17 mouse cellular contexts compared by ENCODE assay signal in the genomic region with DNA sequence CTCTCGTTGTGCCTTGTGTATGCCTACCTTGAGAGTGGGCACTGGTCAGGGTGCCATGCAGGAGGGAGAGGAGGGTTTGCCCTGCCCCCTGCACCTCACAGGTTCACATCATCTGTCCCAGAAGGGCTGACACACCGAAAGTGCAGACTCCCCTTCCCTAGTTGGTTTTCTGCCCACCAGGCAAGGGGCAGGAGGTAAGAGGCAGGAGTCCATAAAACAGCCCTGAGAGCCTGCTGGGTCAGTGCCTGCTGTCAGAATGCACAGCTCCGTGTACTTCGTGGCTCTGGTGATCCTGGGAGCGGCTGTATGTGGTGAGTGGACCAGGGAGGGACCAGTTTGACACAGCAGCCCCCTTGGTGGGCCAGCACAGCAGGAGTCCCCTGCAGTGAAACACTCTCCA. TPM values are rescaled to one million over a fixed set of nuclear protein-coding genes. Genes with fewer than 3 reads are reported as not detected.
DNase-seq lines count a peak whose midpoint lies in the region; ATAC-seq and TF ChIP-seq lines count a peak whose summit lies in the region.
"Had no signal": no experiment of that assay in that cellular context is flagged by ENCODE, and none has a peak within 500 bp of the region (broad histone marks: within the 10 kb centered on the region; RNA-seq: fewer than 3 reads in every experiment).

Gene Cfd (plus strand): TSS at position 184 of the 400 bp plus-strand sequence.

- 42% methylated on average over 5 of the region's 5 CpGs for WGBS in heart, embryonic 12.5 days
- 49% methylated on average over 5 of the region's 5 CpGs for WGBS in neural tube, embryonic 13.5 days
- 45% methylated on average over 5 of the region's 5 CpGs for WGBS in neural tube, embryonic 15.5 days

- H3K9ac ChIP-seq in heart, embryonic 12.5 days, result no peak within 1 kb of the TSS
- H3K9ac ChIP-seq in neural tube, embryonic 13.5 days, result 0 out of 2 replicates have a peak within 1 kb of the TSS, but pooled peaks have one; percentile 5
- H3K9ac ChIP-seq in neural tube, embryonic 15.5 days (replicated peaks), result no peak within 1 kb of the TSS
- H3K9ac ChIP-seq: hindbrain, embryonic 14.5 days; liver, embryonic 13.5 days had no signal

- H3K4me3 ChIP-seq in heart, embryonic 12.5 days, result no peak within 1 kb of the TSS
- no peak within 1 kb of the TSS for H3K4me3 ChIP-seq in neural tube, embryonic 13.5 days
- no peak within 1 kb of the TSS for H3K4me3 ChIP-seq in neural tube, embryonic 15.5 days (replicated peaks)
- H3K4me3 ChIP-seq in bone marrow macrophage, adult 2 months (ENCODE audit: insufficient read depth, low read length), result no peak within 1 kb of the TSS
- H3K4me3 ChIP-seq: erythroblast, embryonic 14.5 days; liver, embryonic 13.5 days had no signal

- no peaks in the 10 kb centered on the region for H3K4me1 ChIP-seq in heart, embryonic 12.5 days (replicated peaks)
- no peaks in the 10 kb centered on the region for H3K4me1 ChIP-seq in neural tube, embryonic 13.5 days (replicated peaks)
- no peaks in the 10 kb centered on the region for H3K4me1 ChIP-seq in neural tube, embryonic 15.5 days
- H3K4me1 ChIP-seq in bone marrow macrophage, adult 2 months (ENCODE audit: control insufficient read depth, insufficient read depth, low read length), result peaks cover 7% of the 10 kb centered on the region

- DNase-seq in heart, adult 18-20 months, result no peak
- no peak for DNase-seq in gonadal fat pad, adult 2 months (ENCODE audit: low read depth)
- DNase-seq in thymus, postnatal 0 days (ENCODE audit: low spot score), result no peak
- DNase-seq in layer of hippocampus, adult 9-11 months, result no peak
- DNase-seq: liver, embryonic 13.5 days; midbrain, embryonic 14.5 days had no signal

- H3K27ac ChIP-seq in heart, embryonic 12.5 days (ENCODE audit: poor library complexity, severe bottlenecking), result no peak within 1 kb of the TSS
- H3K27ac ChIP-seq in neural tube, embryonic 13.5 days (replicated peaks), result no peak within 1 kb of the TSS
- H3K27ac ChIP-seq in neural tube, embryonic 15.5 days (replicated peaks), result no peak within 1 kb of the TSS
- H3K27ac ChIP-seq in bone marrow macrophage, adult 2 months (ENCODE audit: insufficient read depth, low read depth, low read length), result 0 out of 2 replicates have a peak within 1 kb of the TSS, but pooled peaks have one; percentile 16
- H3K27ac ChIP-seq: hindbrain, embryonic 14.5 days; liver, embryonic 13.5 days had no signal

- H3K9me3 ChIP-seq in heart, embryonic 12.5 days (replicated peaks), result no peaks in the 10 kb centered on the region
- H3K9me3 ChIP-seq in neural tube, embryonic 13.5 days, result no peaks in the 10 kb centered on the region
- H3K9me3 ChIP-seq in neural tube, embryonic 15.5 days (replicated peaks), result no peaks in the 10 kb centered on the region
- H3K9me3 ChIP-seq: G1E; liver, embryonic 13.5 days had no signal

- TF ChIP-seq POLR2A in bone marrow macrophage, adult 2 months (IDR thresholded peaks at IDR 0.05; ENCODE audit: borderline replicate concordance, low read depth, low read length), result no peak

- TF ChIP-seq CTCF in bone marrow macrophage, adult 2 months (IDR thresholded peaks at IDR 0.05; ENCODE audit: low read depth, low read length), result no peak

- peaks cover 15% of the 10 kb centered on the region for H3K36me3 ChIP-seq in heart, embryonic 12.5 days
- H3K36me3 ChIP-seq in neural tube, embryonic 13.5 days, result peaks cover 15% of the 10 kb centered on the region
- 0 out of 2 replicates have a peak, but pooled peaks cover 6% of the 10 kb centered on the region for H3K36me3 ChIP-seq in neural tube, embryonic 15.5 days

- ATAC-seq in heart, embryonic 12.5 days (ENCODE audit: insufficient number of reproducible peaks, low FRiP score), result no peak
- no peak for ATAC-seq in neural tube, embryonic 13.5 days (ENCODE audit: low read depth)
- no peak for ATAC-seq in neural tube, embryonic 15.5 days (ENCODE audit: low FRiP score)

- H3K4me2 ChIP-seq in heart, embryonic 12.5 days, result no peak within 1 kb of the TSS
- H3K4me2 ChIP-seq in neural tube, embryonic 13.5 days, result no peak within 1 kb of the TSS
- no peak within 1 kb of the TSS for H3K4me2 ChIP-seq in neural tube, embryonic 15.5 days
- H3K4me2 ChIP-seq: hindbrain, embryonic 14.5 days; liver, embryonic 13.5 days had no signal

- H3K27me3 ChIP-seq in heart, embryonic 12.5 days (replicated peaks), result peaks cover 23% of the 10 kb centered on the region
- no peaks in the 10 kb centered on the region; the same call in 1 of the 2 replicates for H3K27me3 ChIP-seq in neural tube, embryonic 13.5 days
- H3K27me3 ChIP-seq in neural tube, embryonic 15.5 days (replicated peaks), result no peaks in the 10 kb centered on the region; the same call in 1 of the 2 replicates
- H3K27me3 ChIP-seq: liver, embryonic 13.5 days had no signal

RNA-seq across cellular contexts. Expression of gene Cfd, which starts in this region (rescaled TPM):
- total RNA-seq in heart, adult 18-20 months (2021), result 100 to 1,000 TPM in 1 of 2 experiments, 10 to 100 TPM in 1; 49.7 to 435 TPM
- polyA plus RNA-seq in heart, embryonic 12.5 days (2016; fragmentation: Nextera tagmentation; extraction: Ambion mirVana), result not detected in 2 replicates
- polyA plus RNA-seq in neural tube, embryonic 13.5 days (2015; fragmentation: Nextera tagmentation; extraction: Ambion mirVana), result not detected in 2 replicates
- not detected in 2 replicates for polyA plus RNA-seq in neural tube, embryonic 15.5 days (2015; fragmentation: Nextera tagmentation; extraction: Ambion mirVana)
- polyA plus RNA-seq in bone marrow macrophage, adult 2 months (2012; ENCODE audit: insufficient read depth, insufficient read length, missing spikeins), result 1.3 TPM in 1 of 2 replicates, not detected in the other
- polyA plus RNA-seq in gonadal fat pad, adult 2 months (2012; rRNA removed), result 6,877 and 11,546 TPM in 2 replicates
- 4.2 TPM in 1 of 2 replicates, not detected in the other for polyA plus RNA-seq in thymus, postnatal 0 days (2015; fragmentation: Nextera tagmentation; extraction: Ambion mirVana)
- total RNA-seq: G1E; layer of hippocampus, postnatal 10 days; left cerebral cortex, postnatal 25 days had no signal
- polyA plus RNA-seq: erythroblast, embryonic 14.5 days; G1E; hindbrain, embryonic 14.5 days; kidney, embryonic 14.5 days; liver, embryonic 13.5 days; midbrain, embryonic 14.5 days; neural tube, embryonic 11.5 days had no signal

Comparison
In these comparisons a context has a peak if more than half of its experiments do, and no peak if none do; other contexts are left out.
1. RNA of gene Cfd (polyA plus RNA-seq): 6,877 to 11,546 TPM in gonadal fat pad, adult 2 months; 4.2 TPM in thymus, postnatal 0 days, 1.3 TPM in bone marrow macrophage, adult 2 months, not detected in neural tube, embryonic 15.5 days, not detected in heart, embryonic 12.5 days and not detected in neural tube, embryonic 13.5 days; every median in the first group is over 1,000 times any median in the second.